Mouse (Mus musculus): ENCODE data around the gene Wnt5b. TPM values are rescaled to one million over a fixed set of nuclear protein-coding genes. Genes with fewer than 3 reads are reported as not detected.

Wnt5b gene
- polyA plus RNA-seq, 1 experiment from 2014 or later, result 0.30 TPM

DNA sequence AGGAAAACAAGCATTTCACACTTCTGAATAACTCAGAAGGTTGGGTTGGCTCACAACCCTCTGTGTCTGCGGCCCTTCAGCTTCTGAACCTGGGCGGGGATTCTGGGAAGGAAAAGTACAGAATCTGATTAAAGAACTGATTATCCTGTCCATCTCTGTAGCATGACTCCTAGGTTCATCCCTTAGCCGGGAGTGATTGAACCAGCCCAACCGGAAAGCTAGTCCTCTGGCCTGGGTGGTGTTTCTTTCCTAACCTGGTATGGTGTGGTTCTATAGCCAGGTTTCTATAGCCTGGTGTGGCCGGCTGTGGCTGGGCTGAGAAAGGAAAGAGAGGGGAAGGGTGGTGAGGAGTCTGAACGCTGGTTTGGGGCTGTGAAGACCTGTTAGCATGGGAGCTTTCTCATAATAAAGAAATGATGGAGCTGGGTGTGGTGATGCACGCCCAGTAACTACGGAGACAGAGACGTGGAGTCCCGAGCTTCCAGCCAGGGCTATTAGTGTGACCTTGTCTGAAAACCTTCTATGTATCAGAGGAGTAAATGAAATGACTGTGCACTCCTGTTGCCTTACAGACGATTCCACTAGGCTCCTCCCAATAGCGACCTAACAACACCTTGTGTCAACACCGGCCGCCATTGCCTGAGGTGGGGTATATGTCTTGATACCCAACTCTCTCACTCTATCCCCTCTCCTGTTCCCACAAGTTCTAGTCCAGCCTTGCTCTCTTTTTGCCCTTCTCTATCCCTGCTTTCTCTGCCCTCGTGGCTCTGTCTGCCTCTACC, 129.7 kb downstream of the Wnt5b start:
- no peak for ATAC-seq (ENCODE audit: insufficient read depth)
- Histone ChIP-seq H3K27me3 (no peaks in the 10 kb centered on the region), H3K9me3 (replicated peaks) (no peaks in the 10 kb centered on the region), H3K4me2 (no peak overlapping the region), H3K27ac (replicated peaks) (no peak overlapping the region), H3K4me3 (replicated peaks) (no peak overlapping the region), H3K9ac (no peak overlapping the region), H3K4me1 (replicated peaks) (peaks cover 19% of the 10 kb centered on the region), H3K36me3 (replicated peaks) (no peaks in the 10 kb centered on the region)
- WGBS (ENCODE audit: insufficient replicate concordance), result 69% methylated on average over 15 of the region's 15 CpGs

DNA sequence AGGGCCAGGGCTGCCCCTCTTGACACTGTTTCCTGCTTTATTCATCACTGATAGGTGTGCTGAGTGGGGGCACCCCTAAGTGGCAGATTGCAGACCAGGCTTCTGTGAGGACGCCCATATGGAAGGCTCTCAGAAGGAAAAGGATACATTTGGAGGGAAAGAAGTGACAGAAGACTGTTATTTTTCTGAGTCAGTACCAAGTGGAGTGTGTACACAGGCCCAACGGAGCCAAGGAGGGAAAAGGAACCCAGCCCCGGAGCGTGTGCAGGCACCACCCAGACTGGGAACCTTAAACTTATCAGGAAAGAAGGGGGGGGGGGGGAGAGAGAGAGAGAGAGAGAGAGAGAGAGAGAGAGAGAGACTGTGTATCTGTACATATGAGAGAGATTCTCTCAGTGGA, 131.6 kb downstream of the Wnt5b start:
- no peaks in the 10 kb centered on the region for H3K9me3 ChIP-seq (replicated peaks)
- H3K4me3 ChIP-seq (replicated peaks), result no peak overlapping the region
- no peak overlapping the region for H3K4me2 ChIP-seq
- H3K36me3 ChIP-seq (replicated peaks), result no peaks in the 10 kb centered on the region
- no peak overlapping the region for H3K9ac ChIP-seq
- WGBS (ENCODE audit: insufficient replicate concordance), result 75% methylated on average over 4 of the region's 4 CpGs
- H3K27ac ChIP-seq (replicated peaks), result no peak overlapping the region
- no peaks in the 10 kb centered on the region for H3K27me3 ChIP-seq
- H3K4me1 ChIP-seq (replicated peaks), result peaks cover 25% of the 10 kb centered on the region
- no peak for ATAC-seq (ENCODE audit: insufficient read depth)

DNA sequence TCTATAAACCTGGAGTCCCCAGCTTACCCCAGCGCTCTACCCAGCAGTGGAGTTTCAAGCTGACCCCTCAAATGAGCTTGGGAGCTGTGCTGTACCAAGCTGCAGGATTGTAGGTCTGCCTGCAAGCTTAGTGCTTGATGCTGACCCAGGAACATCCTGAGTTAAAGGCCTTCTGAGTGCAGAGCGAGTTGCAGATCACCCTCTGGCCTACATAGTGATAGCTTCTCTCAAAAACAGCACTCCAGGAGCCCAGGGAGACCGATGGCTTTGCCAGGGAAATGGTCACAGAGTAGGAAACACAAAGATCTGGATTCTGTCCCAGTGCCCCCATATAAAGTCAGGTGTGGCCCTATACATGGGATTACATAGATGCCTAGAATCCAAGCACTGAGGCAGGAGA, 132.6 kb downstream of the Wnt5b start:
- no peak overlapping the region for H3K4me3 ChIP-seq (replicated peaks)

DNA sequence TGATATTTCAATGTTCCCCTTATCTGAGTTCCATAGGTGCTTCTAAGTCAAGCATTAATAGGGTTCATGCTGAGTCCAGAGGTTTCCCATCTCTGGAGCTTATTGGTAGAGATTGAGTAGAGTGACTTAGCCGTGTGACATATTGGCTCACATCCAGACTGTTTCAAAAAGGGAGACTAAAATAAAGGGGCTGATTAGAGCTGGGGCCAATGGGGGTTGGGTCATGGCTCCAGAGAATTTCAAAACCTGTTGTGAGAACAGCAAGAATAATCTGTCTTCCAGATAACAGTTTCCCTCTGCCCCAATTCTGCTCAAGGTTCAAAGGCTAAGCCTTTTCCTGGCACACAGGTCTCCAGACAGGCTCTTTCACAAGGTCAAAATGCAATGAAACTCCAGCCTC, 134.4 kb downstream of the Wnt5b start:
- WGBS (ENCODE audit: insufficient replicate concordance), result 41% methylated on average over 1 of the region's 1 CpGs
- H3K27me3 ChIP-seq, result no peaks in the 10 kb centered on the region
- H3K4me1 ChIP-seq (replicated peaks), result peaks cover 17% of the 10 kb centered on the region
- no peaks in the 10 kb centered on the region for H3K36me3 ChIP-seq (replicated peaks)
- no peaks in the 10 kb centered on the region for H3K9me3 ChIP-seq (replicated peaks)
- H3K4me3 ChIP-seq (replicated peaks), result no peak overlapping the region
- peak; percentile 69 for ATAC-seq (ENCODE audit: insufficient read depth)
- no peak overlapping the region for H3K9ac ChIP-seq
- no peak overlapping the region for H3K4me2 ChIP-seq
- peak overlapping the region; percentile 35; the same call in 1 of the 2 replicates for H3K27ac ChIP-seq (replicated peaks)

More for the DNA sequence above, 132.6 kb downstream of the Wnt5b start:
- Histone ChIP-seq H3K36me3 (replicated peaks) (no peaks in the 10 kb centered on the region), H3K27me3 (no peaks in the 10 kb centered on the region), H3K4me1 (replicated peaks) (peaks cover 17% of the 10 kb centered on the region), H3K27ac (replicated peaks) (no peak overlapping the region), H3K4me2 (no peak overlapping the region), H3K9me3 (replicated peaks) (no peaks in the 10 kb centered on the region), H3K9ac (no peak overlapping the region)
- 65% methylated on average over 3 of the region's 3 CpGs for WGBS (ENCODE audit: insufficient replicate concordance)
- no peak for ATAC-seq (ENCODE audit: insufficient read depth)

- no peak for ATAC-seq (ENCODE audit: insufficient read depth)
- Histone ChIP-seq H3K4me1 (replicated peaks) (peaks cover 26% of the 10 kb centered on the region), H3K27me3 (no peaks in the 10 kb centered on the region), H3K27ac (replicated peaks) (no peak overlapping the region), H3K4me2 (no peak overlapping the region), H3K36me3 (replicated peaks) (no peaks in the 10 kb centered on the region), H3K9ac (no peak overlapping the region), H3K9me3 (replicated peaks) (no peaks in the 10 kb centered on the region), H3K4me3 (replicated peaks) (no peak overlapping the region)
- 27% methylated on average over 9 of the region's 9 CpGs for WGBS (ENCODE audit: insufficient replicate concordance)
Observed at GRCm38 (mm10) chr6:119408582-119408981, 135.6 kb downstream of the Wnt5b start.

GRCm38 (mm10) chr6:119407818-119408217, 136.3 kb downstream of the Wnt5b start:
- Histone ChIP-seq H3K9ac (no peak overlapping the region), H3K9me3 (replicated peaks) (no peaks in the 10 kb centered on the region), H3K4me2 (0 out of 2 replicates have a peak overlapping the region, but pooled peaks have one; percentile 15), H3K36me3 (replicated peaks) (no peaks in the 10 kb centered on the region), H3K27ac (replicated peaks) (no peak overlapping the region), H3K4me3 (replicated peaks) (no peak overlapping the region), H3K4me1 (replicated peaks) (peaks cover 34% of the 10 kb centered on the region), H3K27me3 (no peaks in the 10 kb centered on the region)
- WGBS (ENCODE audit: insufficient replicate concordance), result 26% methylated on average over 6 of the region's 6 CpGs
- ATAC-seq (ENCODE audit: insufficient read depth), result no peak

DNA sequence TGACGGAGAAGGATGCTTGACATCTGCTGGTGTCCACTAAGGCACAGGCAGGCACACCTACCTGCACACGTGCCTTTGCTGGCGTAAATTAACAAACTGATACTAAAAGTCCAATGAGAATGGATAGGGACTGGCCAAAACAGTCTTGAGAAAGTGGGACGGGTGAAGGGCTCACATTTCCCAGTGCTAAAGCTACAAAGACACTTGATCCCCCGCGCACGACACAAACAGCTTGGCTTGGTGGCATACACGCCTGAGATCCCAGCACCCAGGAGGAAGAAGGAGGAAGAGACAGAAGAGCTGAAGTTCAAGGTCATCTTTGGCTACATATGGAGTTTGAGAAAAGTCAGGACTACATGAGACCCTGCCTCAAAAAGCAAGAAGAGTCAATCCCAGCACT, 137.6 kb downstream of the Wnt5b start:
- no peaks in the 10 kb centered on the region for H3K36me3 ChIP-seq (replicated peaks)
- H3K4me3 ChIP-seq (replicated peaks), result no peak overlapping the region
- no peak overlapping the region for H3K4me2 ChIP-seq
- H3K4me1 ChIP-seq (replicated peaks), result peaks cover 47% of the 10 kb centered on the region
- H3K27me3 ChIP-seq, result no peaks in the 10 kb centered on the region
- no peaks in the 10 kb centered on the region for H3K9me3 ChIP-seq (replicated peaks)
- no peak overlapping the region for H3K9ac ChIP-seq
- H3K27ac ChIP-seq (replicated peaks), result no peak overlapping the region
- ATAC-seq (ENCODE audit: insufficient read depth), result no peak
- 84% methylated on average over 8 of the region's 8 CpGs for WGBS (ENCODE audit: insufficient replicate concordance)

- Histone ChIP-seq H3K36me3 (replicated peaks) (no peaks in the 10 kb centered on the region), H3K4me1 (replicated peaks) (peaks cover 47% of the 10 kb centered on the region), H3K4me3 (replicated peaks) (no peak overlapping the region), H3K27me3 (no peaks in the 10 kb centered on the region), H3K4me2 (no peak overlapping the region), H3K27ac (replicated peaks) (no peak overlapping the region), H3K9me3 (replicated peaks) (no peaks in the 10 kb centered on the region), H3K9ac (no peak overlapping the region)
- WGBS (ENCODE audit: insufficient replicate concordance), result 62% methylated on average over 7 of the region's 7 CpGs
- ATAC-seq (ENCODE audit: insufficient read depth), result no peak
Observed at GRCm38 (mm10) chr6:119405310-119405709, 138.8 kb downstream of the Wnt5b start.

GRCm38 (mm10) chr6:119404854-119405253, 139.3 kb downstream of the Wnt5b start:
- Histone ChIP-seq H3K4me3 (replicated peaks) (no peak overlapping the region), H3K36me3 (replicated peaks) (no peaks in the 10 kb centered on the region), H3K9me3 (replicated peaks) (no peaks in the 10 kb centered on the region), H3K4me1 (replicated peaks) (peaks cover 45% of the 10 kb centered on the region), H3K27me3 (no peaks in the 10 kb centered on the region), H3K4me2 (no peak overlapping the region), H3K27ac (replicated peaks) (no peak overlapping the region), H3K9ac (no peak overlapping the region)
- no peak for ATAC-seq (ENCODE audit: insufficient read depth)
- WGBS (ENCODE audit: insufficient replicate concordance), result 62% methylated on average over 4 of the region's 4 CpGs

- 53% methylated on average over 3 of the region's 3 CpGs for WGBS (ENCODE audit: insufficient replicate concordance)
- Histone ChIP-seq H3K27ac (replicated peaks) (no peak overlapping the region), H3K4me1 (replicated peaks) (peaks cover 34% of the 10 kb centered on the region), H3K36me3 (replicated peaks) (no peaks in the 10 kb centered on the region), H3K4me3 (replicated peaks) (no peak overlapping the region), H3K27me3 (no peaks in the 10 kb centered on the region), H3K9me3 (replicated peaks) (no peaks in the 10 kb centered on the region), H3K4me2 (no peak overlapping the region), H3K9ac (no peak overlapping the region)
- no peak for ATAC-seq (ENCODE audit: insufficient read depth)
Observed at GRCm38 (mm10) chr6:119402976-119403375, 141.2 kb downstream of the Wnt5b start.

DNA sequence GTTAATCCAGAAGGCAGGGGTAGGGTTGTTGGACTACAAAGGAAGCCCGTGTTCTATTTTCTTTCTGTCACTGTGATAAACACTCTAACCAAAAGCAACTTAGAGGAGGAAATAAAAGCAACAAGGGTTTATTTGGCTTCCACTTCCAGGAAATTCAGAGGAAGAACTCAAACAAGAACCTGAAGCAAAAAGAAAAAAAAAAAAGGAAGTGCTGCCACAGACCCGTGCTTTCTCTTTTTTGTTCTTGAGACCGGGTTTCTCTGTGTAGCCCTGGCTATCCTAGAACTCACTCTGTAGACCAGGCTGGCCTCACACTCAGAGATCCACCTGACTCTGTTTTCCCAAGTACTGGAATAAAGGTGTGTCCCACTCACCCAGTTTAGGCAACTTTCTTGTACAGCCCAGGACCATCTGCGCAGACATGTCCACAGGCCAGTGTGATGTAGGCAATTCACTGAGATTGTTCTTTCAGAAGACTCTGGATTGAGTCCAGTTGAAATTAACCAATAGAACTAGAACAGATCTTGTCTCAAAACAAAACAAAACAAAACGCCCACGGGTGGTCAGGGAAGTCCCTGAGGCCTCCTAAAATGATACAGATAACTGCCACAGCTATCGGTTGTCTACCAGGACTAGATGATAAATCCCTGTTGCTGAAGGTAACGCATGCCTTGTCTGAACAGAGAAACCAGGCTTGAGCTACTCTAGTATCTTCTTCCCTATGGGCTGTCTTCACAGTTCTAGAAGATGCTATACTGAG, 142.4 kb downstream of the Wnt5b start:
- H3K9ac ChIP-seq, result no peak overlapping the region
- ATAC-seq (ENCODE audit: insufficient read depth), result no peak
- no peak overlapping the region for H3K4me3 ChIP-seq (replicated peaks)
- H3K4me1 ChIP-seq (replicated peaks), result peaks cover 32% of the 10 kb centered on the region
- H3K27me3 ChIP-seq, result no peaks in the 10 kb centered on the region
- H3K27ac ChIP-seq (replicated peaks), result no peak overlapping the region
- WGBS (ENCODE audit: insufficient replicate concordance), result 34% methylated on average over 8 of the region's 8 CpGs
- no peak overlapping the region for H3K4me2 ChIP-seq
- no peaks in the 10 kb centered on the region for H3K9me3 ChIP-seq (replicated peaks)
- H3K36me3 ChIP-seq (replicated peaks), result no peaks in the 10 kb centered on the region
